ENCODE assay signal across 14 mouse cellular contexts in genomic region chr19:53247558-53247957, GRCm38 (mm10).
DNase-seq lines count a peak whose midpoint lies in the region; ATAC-seq and TF ChIP-seq lines count a peak whose summit lies in the region.
"Had no signal": no experiment of that assay in that cellular context is flagged by ENCODE, and none has a peak within 500 bp of the region (broad histone marks: within the 10 kb centered on the region; RNA-seq: fewer than 3 reads in every experiment).

No protein-coding gene starts in this region.

- H3K4me3 ChIP-seq in forebrain, embryonic 15.5 days: no peak overlapping the region
- H3K4me3 ChIP-seq in forebrain, embryonic 16.5 days (replicated peaks; ENCODE audit: low read length): no peak overlapping the region
- no peak overlapping the region for H3K4me3 ChIP-seq in neural tube, embryonic 14.5 days (ENCODE audit: low read depth, low read length)
- H3K4me3 ChIP-seq in neural tube, embryonic 15.5 days (replicated peaks): no peak overlapping the region
- no peak overlapping the region for H3K4me3 ChIP-seq in liver, postnatal 0 days (ENCODE audit: low read depth, low read length)
- no peak overlapping the region for H3K4me3 ChIP-seq in hindbrain, embryonic 16.5 days (ENCODE audit: low read length)
- H3K4me3 ChIP-seq: embryonic facial prominence, embryonic 12.5 days; limb, embryonic 13.5 days; lung, embryonic 15.5 days; myocyte had no signal

- no peak for TF ChIP-seq EP300 in liver, postnatal 0 days (IDR thresholded peaks at IDR 0.05; ENCODE audit: low read depth)

- no peaks in the 10 kb centered on the region for H3K27me3 ChIP-seq in forebrain, embryonic 15.5 days
- no peaks in the 10 kb centered on the region for H3K27me3 ChIP-seq in forebrain, embryonic 16.5 days (replicated peaks; ENCODE audit: control insufficient read depth, insufficient read depth, low read length)
- no peaks in the 10 kb centered on the region for H3K27me3 ChIP-seq in neural tube, embryonic 14.5 days (ENCODE audit: control insufficient read depth, insufficient read depth, low read length)
- H3K27me3 ChIP-seq in neural tube, embryonic 15.5 days (replicated peaks): no peaks in the 10 kb centered on the region
- H3K27me3 ChIP-seq in liver, postnatal 0 days (ENCODE audit: insufficient read depth, low read length): no peaks in the 10 kb centered on the region
- H3K27me3 ChIP-seq in hindbrain, embryonic 16.5 days (replicated peaks; ENCODE audit: control insufficient read depth, insufficient read depth, low read length): no peaks in the 10 kb centered on the region
- H3K27me3 ChIP-seq: CH12.LX; embryonic facial prominence, embryonic 12.5 days; limb, embryonic 13.5 days; lung, embryonic 15.5 days had no signal

- DNase-seq in liver: peak; percentile 75
- no peak for DNase-seq in liver, postnatal 0 days
- no peak for DNase-seq in MN1 (ENCODE audit: low spot score)

- H3K4me2 ChIP-seq in forebrain, embryonic 15.5 days (replicated peaks): no peak overlapping the region
- no peak overlapping the region for H3K4me2 ChIP-seq in forebrain, embryonic 16.5 days (ENCODE audit: low read length)
- no peak overlapping the region for H3K4me2 ChIP-seq in neural tube, embryonic 14.5 days (ENCODE audit: low read depth, low read length)
- H3K4me2 ChIP-seq in neural tube, embryonic 15.5 days: no peak overlapping the region
- H3K4me2 ChIP-seq in liver, postnatal 0 days (ENCODE audit: low read depth, low read length): peak overlapping the region; percentile 31; the same call in 1 of the 2 replicates
- H3K4me2 ChIP-seq in hindbrain, embryonic 16.5 days (ENCODE audit: low read length): no peak overlapping the region
- H3K4me2 ChIP-seq: embryonic facial prominence, embryonic 12.5 days; lung, embryonic 15.5 days had no signal

- no peak overlapping the region for H3K27ac ChIP-seq in forebrain, embryonic 15.5 days (replicated peaks)
- no peak overlapping the region for H3K27ac ChIP-seq in forebrain, embryonic 16.5 days (ENCODE audit: low read length)
- H3K27ac ChIP-seq in neural tube, embryonic 14.5 days (ENCODE audit: low read depth, low read length): no peak overlapping the region
- no peak overlapping the region for H3K27ac ChIP-seq in neural tube, embryonic 15.5 days (replicated peaks)
- H3K27ac ChIP-seq in liver, postnatal 0 days (ENCODE audit: low read depth): no peak overlapping the region
- H3K27ac ChIP-seq in hindbrain, embryonic 16.5 days (ENCODE audit: low read depth, low read length): no peak overlapping the region
- H3K27ac ChIP-seq: embryonic facial prominence, embryonic 12.5 days; kidney, postnatal 0 days; limb, embryonic 13.5 days; lung, embryonic 15.5 days had no signal

- no peaks in the 10 kb centered on the region for H3K4me1 ChIP-seq in forebrain, embryonic 15.5 days
- H3K4me1 ChIP-seq in forebrain, embryonic 16.5 days (replicated peaks; ENCODE audit: control insufficient read depth, insufficient read depth, low read length): peaks cover 4% of the 10 kb centered on the region
- peaks cover 4% of the 10 kb centered on the region; the same call in 1 of the 2 replicates for H3K4me1 ChIP-seq in neural tube, embryonic 14.5 days (ENCODE audit: control insufficient read depth, insufficient read depth, low read length)
- peaks cover 4% of the 10 kb centered on the region for H3K4me1 ChIP-seq in neural tube, embryonic 15.5 days
- H3K4me1 ChIP-seq in liver, postnatal 0 days (ENCODE audit: insufficient read depth): peaks cover 14% of the 10 kb centered on the region
- peaks cover 3% of the 10 kb centered on the region for H3K4me1 ChIP-seq in hindbrain, embryonic 16.5 days (ENCODE audit: control insufficient read depth, insufficient read depth, low read depth, low read length)
- H3K4me1 ChIP-seq: embryonic facial prominence, embryonic 12.5 days; lung, embryonic 15.5 days had no signal

- WGBS in forebrain, embryonic 15.5 days: 58% methylated on average over 2 of the region's 2 CpGs
- 63% methylated on average over 2 of the region's 2 CpGs for WGBS in forebrain, embryonic 16.5 days
- WGBS in neural tube, embryonic 14.5 days: 68% methylated on average over 2 of the region's 2 CpGs
- 63% methylated on average over 2 of the region's 2 CpGs for WGBS in neural tube, embryonic 15.5 days
- 71% methylated on average over 2 of the region's 2 CpGs for WGBS in liver, postnatal 0 days (ENCODE audit: insufficient replicate concordance)
- 70% methylated on average over 2 of the region's 2 CpGs for WGBS in hindbrain, embryonic 16.5 days

- H3K36me3 ChIP-seq in forebrain, embryonic 15.5 days: no peaks in the 10 kb centered on the region
- no peaks in the 10 kb centered on the region for H3K36me3 ChIP-seq in forebrain, embryonic 16.5 days (ENCODE audit: control insufficient read depth, insufficient read depth)
- H3K36me3 ChIP-seq in neural tube, embryonic 14.5 days (ENCODE audit: control insufficient read depth, insufficient read depth, low read length): no peaks in the 10 kb centered on the region
- H3K36me3 ChIP-seq in neural tube, embryonic 15.5 days: 0 out of 2 replicates have a peak, but pooled peaks cover 5% of the 10 kb centered on the region
- peaks cover 31% of the 10 kb centered on the region for H3K36me3 ChIP-seq in liver, postnatal 0 days (replicated peaks; ENCODE audit: insufficient read depth, low read length)
- H3K36me3 ChIP-seq in hindbrain, embryonic 16.5 days (ENCODE audit: control insufficient read depth, insufficient read depth, low read length): 0 out of 2 replicates have a peak, but pooled peaks cover 2% of the 10 kb centered on the region

- no peak for TF ChIP-seq CTCF in liver, postnatal 0 days (IDR thresholded peaks at IDR 0.05; ENCODE audit: low read depth)

- no peaks in the 10 kb centered on the region for H3K9me3 ChIP-seq in forebrain, embryonic 15.5 days
- H3K9me3 ChIP-seq in forebrain, embryonic 16.5 days (ENCODE audit: control insufficient read depth, low read length): no peaks in the 10 kb centered on the region
- H3K9me3 ChIP-seq in neural tube, embryonic 14.5 days (ENCODE audit: control insufficient read depth, low read length): no peaks in the 10 kb centered on the region
- H3K9me3 ChIP-seq in neural tube, embryonic 15.5 days (replicated peaks): no peaks in the 10 kb centered on the region
- H3K9me3 ChIP-seq in liver, postnatal 0 days (ENCODE audit: low read length): no peaks in the 10 kb centered on the region
- H3K9me3 ChIP-seq in hindbrain, embryonic 16.5 days (ENCODE audit: control insufficient read depth, low read length): no peaks in the 10 kb centered on the region
- H3K9me3 ChIP-seq: embryonic facial prominence, embryonic 12.5 days; limb, embryonic 13.5 days; lung, embryonic 15.5 days had no signal

- ATAC-seq in forebrain, embryonic 15.5 days (replicated peaks): 0 out of 2 replicates have a peak, but pooled peaks have one; percentile 35
- ATAC-seq in forebrain, embryonic 16.5 days: no peak
- peak; percentile 11; the same call in 1 of the 2 replicates for ATAC-seq in neural tube, embryonic 14.5 days (ENCODE audit: low read depth)
- ATAC-seq in neural tube, embryonic 15.5 days (ENCODE audit: low FRiP score): no peak
- no peak for ATAC-seq in liver, postnatal 0 days
- no peak for ATAC-seq in hindbrain, embryonic 16.5 days

- no peak overlapping the region for H3K9ac ChIP-seq in forebrain, embryonic 15.5 days (replicated peaks)
- no peak overlapping the region for H3K9ac ChIP-seq in forebrain, embryonic 16.5 days (replicated peaks; ENCODE audit: low read depth, low read length)
- H3K9ac ChIP-seq in neural tube, embryonic 14.5 days (replicated peaks; ENCODE audit: low read depth, low read length): no peak overlapping the region
- no peak overlapping the region for H3K9ac ChIP-seq in neural tube, embryonic 15.5 days (replicated peaks)
- no peak overlapping the region for H3K9ac ChIP-seq in liver, postnatal 0 days (replicated peaks)
- H3K9ac ChIP-seq in hindbrain, embryonic 16.5 days (ENCODE audit: low read depth, low read length): no peak overlapping the region
- H3K9ac ChIP-seq: embryonic facial prominence, embryonic 12.5 days; limb, embryonic 13.5 days; lung, embryonic 15.5 days had no signal

Comparison
In these comparisons a context has a peak if more than half of its experiments do, and no peak if none do; other contexts are left out.
1. ATAC-seq: peak in forebrain, embryonic 15.5 days (single experiment) and neural tube, embryonic 14.5 days (single experiment); none in forebrain, embryonic 16.5 days (single experiment), neural tube, embryonic 15.5 days (single experiment), liver, postnatal 0 days (single experiment) and hindbrain, embryonic 16.5 days (single experiment).